Mouse (Mus musculus) heart, embryonic 11.5 days (tissue): ENCODE measurements around the gene H2afv. TPM values are rescaled to one million over a fixed set of nuclear protein-coding genes. Genes with fewer than 3 reads are reported as not detected.

Experiments used
- ATAC-seq: fragments of 200-750 bp; cut with Nextera tagmentation; replicated peaks from 2 replicates; pipeline ENCODE4 v1.8.0; 2017; ENCODE audit warnings: moderate library complexity; ENCODE audit not compliant: insufficient number of reproducible peaks, low FRiP score, low TSS enrichment
- H3K27ac ChIP-seq: fragments of 300-500 bp; sonication (generic); 2 replicates; pipeline ENCODE4 v1.5.1; 2014; ENCODE audit warnings: mild to moderate bottlenecking, low read depth, low read length
- H3K27me3 ChIP-seq: fragments of 300-500 bp; sonication (generic); 2 replicates; pipeline ENCODE4 v1.6.1; 2014; ENCODE audit warnings: mild to moderate bottlenecking, low read length, mixed read lengths; ENCODE audit not compliant: control insufficient read depth, insufficient read depth
- H3K36me3 ChIP-seq: fragments of 300-500 bp; sonication (generic); 2 replicates; pipeline ENCODE4 v1.6.1; 2014; ENCODE audit warnings: mild to moderate bottlenecking, low read length, moderate library complexity, mixed read lengths; ENCODE audit not compliant: control insufficient read depth, insufficient read depth
- H3K4me1 ChIP-seq: fragments of 300-500 bp; sonication (generic); 2 replicates; pipeline ENCODE4 v1.6.1; 2014; ENCODE audit warnings: low read length; ENCODE audit not compliant: control insufficient read depth, insufficient read depth
- H3K4me2 ChIP-seq: fragments of 300-500 bp; sonication (generic); 2 replicates; pipeline ENCODE4 v1.6.1; 2014; ENCODE audit warnings: mild to moderate bottlenecking, moderate library complexity
- H3K4me3 ChIP-seq: fragments of 300-500 bp; sonication (generic); 2 replicates; pipeline ENCODE4 v1.5.1; 2014; ENCODE audit warnings: low read depth, low read length
- H3K9ac ChIP-seq: fragments of 300-500 bp; sonication (generic); 2 replicates; pipeline ENCODE4 v1.6.1; 2014; ENCODE audit warnings: mild to moderate bottlenecking, low read depth, low read length, moderate library complexity
- H3K9me3 ChIP-seq: fragments of 300-500 bp; sonication (generic); replicated peaks from 2 replicates; pipeline ENCODE4 v1.6.1; 2016; ENCODE audit warnings: low read length; ENCODE audit not compliant: control insufficient read depth
- WGBS: fragments of 180-500 bp; shearing (Covaris S2); extraction: QIAGEN DNeasy Blood & Tissue Kit; methylation state at CpG from one replicate; pipeline ENCODE4 v1.1.7; 2014; ENCODE audit not compliant: insufficient replicate concordance; 5-methylcytosine and 5-hydroxymethylcytosine counted together
- polyA plus RNA-seq: library from polyadenylated mRNA; unstranded; fragments of >200 nt; fragmentation: Nextera tagmentation; extraction: Ambion mirVana; gene quantifications from 2 replicates; pipeline ENCODE4 v1.2.1, GENCODE M21; 2014

H2afv gene
- polyA plus RNA-seq, 1 experiment from 2014 or later = 353 TPM

GRCm38 (mm10) chr11:6393866-6394265, 50.4 kb downstream of the H2afv start:
- H3K36me3 ChIP-seq = peaks cover 17% of the 10 kb centered on the region
- WGBS = 79% methylated on average over 1 of the region's 1 CpGs
- no peak overlapping the region for H3K9ac ChIP-seq

DNA sequence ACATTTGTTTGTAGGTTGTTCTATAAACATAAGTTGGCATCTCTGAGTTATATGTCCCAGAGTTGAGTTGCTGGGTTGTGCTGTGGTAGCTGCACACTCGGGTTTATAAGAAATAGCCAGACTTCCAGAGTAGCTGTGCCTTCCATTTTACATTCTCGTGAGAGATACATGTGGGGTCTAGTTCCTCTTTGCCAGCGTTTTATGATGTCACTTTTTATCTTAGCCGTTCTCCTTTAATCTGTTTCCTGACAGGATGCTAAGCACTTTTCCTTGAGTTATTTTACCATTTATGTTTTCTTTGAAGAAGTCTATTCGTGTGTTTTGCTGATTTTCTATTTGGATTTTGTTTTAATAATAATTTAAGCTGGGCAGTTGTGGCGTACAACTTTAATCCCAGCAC, 51.4 kb downstream of the H2afv start:
- 70% methylated on average over 6 of the region's 6 CpGs for WGBS

More at GRCm38 (mm10) chr11:6393866-6394265, 50.4 kb downstream of the H2afv start:
- Histone ChIP-seq H3K4me3 (no peak overlapping the region), H3K27me3 (no peaks in the 10 kb centered on the region), H3K27ac (no peak overlapping the region), H3K4me1 (peaks cover 7% of the 10 kb centered on the region; the same call in 1 of the 2 replicates), H3K9me3 (no peaks in the 10 kb centered on the region), H3K4me2 (no peak overlapping the region)
- no peak for ATAC-seq

DNA sequence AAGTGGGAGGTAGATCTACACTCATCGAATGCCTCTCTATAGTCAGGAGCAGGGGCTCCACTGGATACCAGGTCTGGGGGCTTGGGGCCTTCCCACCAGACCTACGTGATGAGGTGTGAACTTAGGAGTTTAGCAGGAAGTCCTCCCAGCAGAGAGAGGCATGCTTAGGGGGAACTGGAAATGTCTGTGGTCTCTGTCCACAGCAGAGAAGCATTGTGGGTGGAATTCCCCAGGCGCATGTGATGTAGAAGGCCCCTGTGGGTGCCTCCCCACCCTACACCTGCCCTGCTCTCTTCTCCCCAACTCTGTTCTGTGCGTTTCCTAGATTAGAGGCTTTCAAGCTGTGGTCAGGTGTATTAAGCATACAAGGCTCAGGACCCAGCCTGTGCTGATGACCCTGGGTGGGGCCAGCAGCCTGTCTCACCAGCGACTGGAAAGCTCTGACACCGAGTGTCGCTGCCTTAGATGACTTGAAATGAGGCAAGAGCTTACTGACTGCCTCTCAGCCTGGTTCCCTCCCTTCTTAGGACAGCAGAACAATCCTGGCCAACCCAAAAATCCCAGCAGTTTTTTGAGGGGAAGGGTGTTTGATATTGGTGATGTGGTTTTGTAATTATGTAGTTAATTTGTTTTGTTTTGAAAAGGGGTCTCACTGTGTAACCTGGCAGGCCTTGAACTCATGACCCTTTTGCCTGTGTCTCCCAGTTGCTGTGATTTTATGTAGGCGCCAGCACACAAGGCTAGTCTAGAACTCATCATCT, 52.5 kb downstream of the H2afv start:
- no peak for ATAC-seq
- H3K27me3 ChIP-seq = no peaks in the 10 kb centered on the region
- no peak overlapping the region for H3K27ac ChIP-seq
- no peak overlapping the region for H3K4me2 ChIP-seq
- 84% methylated on average over 8 of the region's 8 CpGs for WGBS
- H3K9ac ChIP-seq = no peak overlapping the region
- no peaks in the 10 kb centered on the region for H3K9me3 ChIP-seq
- H3K4me1 ChIP-seq = peaks cover 7% of the 10 kb centered on the region; the same call in 1 of the 2 replicates
- H3K4me3 ChIP-seq = no peak overlapping the region
- peaks cover 16% of the 10 kb centered on the region for H3K36me3 ChIP-seq

More for the DNA sequence above, 51.4 kb downstream of the H2afv start:
- Histone ChIP-seq H3K4me1 (peaks cover 7% of the 10 kb centered on the region; the same call in 1 of the 2 replicates), H3K27ac (no peak overlapping the region), H3K9me3 (no peaks in the 10 kb centered on the region), H3K36me3 (peaks cover 17% of the 10 kb centered on the region), H3K9ac (no peak overlapping the region), H3K27me3 (no peaks in the 10 kb centered on the region), H3K4me3 (no peak overlapping the region), H3K4me2 (no peak overlapping the region)
- no peak for ATAC-seq

DNA sequence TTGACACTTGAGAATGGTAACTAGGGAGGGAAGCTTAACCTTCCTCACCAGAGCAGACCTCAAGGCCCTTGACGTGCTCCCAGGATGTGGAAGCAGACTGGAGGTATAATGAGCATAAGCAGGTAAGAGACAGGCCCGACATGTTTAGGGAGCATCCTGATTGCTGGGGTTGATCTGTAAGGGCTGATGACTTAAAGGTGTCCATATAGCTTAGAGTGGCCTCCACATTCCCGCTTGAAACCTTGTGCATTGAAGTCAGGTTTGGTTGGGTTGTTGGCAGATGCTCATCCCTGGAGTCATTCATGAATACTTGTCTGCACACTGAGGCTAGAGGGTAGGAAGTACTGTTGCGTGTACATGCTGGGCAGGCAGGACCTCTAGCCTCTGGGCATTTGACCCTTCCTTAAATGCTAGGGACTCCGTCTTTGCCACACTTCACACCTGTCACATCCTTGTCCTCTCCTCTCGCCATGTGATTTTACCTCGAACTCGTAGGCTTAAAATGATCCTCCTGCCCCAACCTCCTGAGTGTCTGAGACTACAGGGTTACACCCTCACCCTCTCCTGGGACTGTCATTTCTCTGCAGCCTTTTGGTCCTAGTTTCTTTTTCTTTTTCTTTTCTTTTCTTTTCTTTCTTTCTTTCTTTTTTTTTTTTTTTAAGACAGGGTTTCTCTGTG, 53.7 kb downstream of the H2afv start:
- Histone ChIP-seq H3K9ac (0 out of 2 replicates have a peak overlapping the region, but pooled peaks have one; percentile 89), H3K4me3 (peak overlapping the region; percentile 67; the same call in 1 of the 2 replicates), H3K36me3 (peaks cover 9% of the 10 kb centered on the region), H3K4me1 (peaks cover 7% of the 10 kb centered on the region; the same call in 1 of the 2 replicates), H3K9me3 (no peaks in the 10 kb centered on the region), H3K4me2 (peak overlapping the region; percentile 69), H3K27ac (no peak overlapping the region), H3K27me3 (no peaks in the 10 kb centered on the region)
- no peak for ATAC-seq
- 86% methylated on average over 8 of the region's 8 CpGs for WGBS

- H3K9me3 ChIP-seq = no peaks in the 10 kb centered on the region
- peak; percentile 33 for ATAC-seq
- WGBS = 2% methylated on average over 29 of the region's 43 CpGs
Measured at GRCm38 (mm10) chr11:6389483-6389921, 54.7 kb downstream of the H2afv start.

GRCm38 (mm10) chr11:6388726-6389413, 55.4 kb downstream of the H2afv start, which contains the start of gene Zmiz2:
Gene Zmiz2 (plus strand): TSS chr11:6389074.
- Histone ChIP-seq H3K9me3 (no peaks in the 10 kb centered on the region), H3K36me3 (peaks cover under 1% of the 10 kb centered on the region; the same call in 1 of the 2 replicates), H3K9ac (peak within 1 kb of the TSS; percentile 89), H3K27ac (peak within 1 kb of the TSS; percentile 93), H3K4me3 (peak within 1 kb of the TSS; percentile 67), H3K4me2 (peak within 1 kb of the TSS; percentile 69), H3K4me1 (peaks cover 7% of the 10 kb centered on the region; the same call in 1 of the 2 replicates), H3K27me3 (no peaks in the 10 kb centered on the region)
- WGBS = 8% methylated on average over 41 of the region's 60 CpGs
- ATAC-seq = peak; percentile 99

More at GRCm38 (mm10) chr11:6389483-6389921, 54.7 kb downstream of the H2afv start:
- peaks cover 5% of the 10 kb centered on the region; the same call in 1 of the 2 replicates for H3K36me3 ChIP-seq
- H3K4me1 ChIP-seq = peaks cover 7% of the 10 kb centered on the region; the same call in 1 of the 2 replicates
- peak overlapping the region; percentile 67 for H3K4me3 ChIP-seq
- H3K27me3 ChIP-seq = no peaks in the 10 kb centered on the region
- H3K27ac ChIP-seq = peak overlapping the region; percentile 93; the same call in 1 of the 2 replicates
- H3K4me2 ChIP-seq = peak overlapping the region; percentile 69
- peak overlapping the region; percentile 89 for H3K9ac ChIP-seq

- H3K27ac ChIP-seq = peak overlapping the region; percentile 93
- peak overlapping the region; percentile 67 for H3K4me3 ChIP-seq
- H3K9me3 ChIP-seq = no peaks in the 10 kb centered on the region
- H3K36me3 ChIP-seq = no peaks in the 10 kb centered on the region
- no peaks in the 10 kb centered on the region for H3K27me3 ChIP-seq
- H3K4me1 ChIP-seq = peaks cover 7% of the 10 kb centered on the region; the same call in 1 of the 2 replicates
- ATAC-seq = no peak
- H3K4me2 ChIP-seq = peak overlapping the region; percentile 69
- WGBS = 90% methylated on average over 6 of the region's 6 CpGs
- peak overlapping the region; percentile 89; the same call in 1 of the 2 replicates for H3K9ac ChIP-seq
Measured at GRCm38 (mm10) chr11:6388126-6388725, 56.0 kb downstream of the H2afv start.

DNA sequence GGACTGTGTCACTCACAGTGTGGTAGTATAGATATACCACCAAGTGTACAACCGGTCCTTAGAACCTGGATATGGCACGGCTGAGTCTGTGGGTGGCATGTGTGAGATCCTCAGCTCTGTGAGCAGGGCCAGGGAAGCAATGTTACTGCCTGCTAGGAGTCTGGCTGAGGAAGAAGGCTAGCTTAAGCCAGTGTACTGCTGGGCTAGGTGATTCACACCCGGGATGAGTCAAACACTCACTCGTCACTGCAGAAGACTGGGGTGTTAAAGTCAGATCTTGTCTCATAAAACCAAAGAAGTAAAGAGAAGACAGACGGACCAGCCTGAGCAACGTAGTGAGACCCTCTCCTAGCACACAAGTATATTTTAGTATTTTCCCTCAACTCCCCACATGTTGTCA, 63.3 kb downstream of the H2afv start:
- 76% methylated on average over 6 of the region's 6 CpGs for WGBS
- H3K36me3 ChIP-seq = no peaks in the 10 kb centered on the region
- H3K4me3 ChIP-seq = no peak overlapping the region
- H3K9me3 ChIP-seq = no peaks in the 10 kb centered on the region
- no peak overlapping the region for H3K4me2 ChIP-seq
- no peaks in the 10 kb centered on the region for H3K4me1 ChIP-seq
- no peak for ATAC-seq
- H3K27ac ChIP-seq = no peak overlapping the region
- no peak overlapping the region for H3K9ac ChIP-seq
- no peaks in the 10 kb centered on the region for H3K27me3 ChIP-seq
